Mouse (Mus musculus) layer of hippocampus, adult 2 months (tissue): ENCODE data around the gene Dynlt1a. TPM values are rescaled to one million over a fixed set of nuclear protein-coding genes. Genes with fewer than 3 reads are reported as not detected.
"Not testable (repeated sequence)": the region's sequence is repeated elsewhere in the genome, so short reads cannot be mapped to it uniquely, and the experiment has no call there.

ENCODE experiments used
- DNase-seq, 2 experiments: peaks; one replicate each; pipeline ENCODE4 v3.0.0; 2022; ENCODE audit warnings: low spot score in 2 of 2
- H3K27ac ChIP-seq: fragments of 200-600 bp; 2 replicates; pipeline ENCODE4 v1.8.1; 2022
- H3K4me3 ChIP-seq: fragments of 200-600 bp; 2 replicates; pipeline ENCODE4 v1.8.1; 2022; ENCODE audit warnings: mild to moderate bottlenecking
- total RNA-seq, 2 experiments: library from RNA; stranded (reverse); gene quantifications; 2 replicates each; pipeline ENCODE4 v1.2.3; 2021

Dynlt1a gene
- total RNA-seq, 2 experiments from 2014 or later: 9.4 to 10.3 TPM

- DNase-seq, H3K4me3 ChIP-seq, H3K27ac ChIP-seq: not testable (repeated sequence)
Observed at GRCm38 (mm10) chr17:6300190-6300863, 17.0 kb downstream of the Dynlt1a start.

DNA sequence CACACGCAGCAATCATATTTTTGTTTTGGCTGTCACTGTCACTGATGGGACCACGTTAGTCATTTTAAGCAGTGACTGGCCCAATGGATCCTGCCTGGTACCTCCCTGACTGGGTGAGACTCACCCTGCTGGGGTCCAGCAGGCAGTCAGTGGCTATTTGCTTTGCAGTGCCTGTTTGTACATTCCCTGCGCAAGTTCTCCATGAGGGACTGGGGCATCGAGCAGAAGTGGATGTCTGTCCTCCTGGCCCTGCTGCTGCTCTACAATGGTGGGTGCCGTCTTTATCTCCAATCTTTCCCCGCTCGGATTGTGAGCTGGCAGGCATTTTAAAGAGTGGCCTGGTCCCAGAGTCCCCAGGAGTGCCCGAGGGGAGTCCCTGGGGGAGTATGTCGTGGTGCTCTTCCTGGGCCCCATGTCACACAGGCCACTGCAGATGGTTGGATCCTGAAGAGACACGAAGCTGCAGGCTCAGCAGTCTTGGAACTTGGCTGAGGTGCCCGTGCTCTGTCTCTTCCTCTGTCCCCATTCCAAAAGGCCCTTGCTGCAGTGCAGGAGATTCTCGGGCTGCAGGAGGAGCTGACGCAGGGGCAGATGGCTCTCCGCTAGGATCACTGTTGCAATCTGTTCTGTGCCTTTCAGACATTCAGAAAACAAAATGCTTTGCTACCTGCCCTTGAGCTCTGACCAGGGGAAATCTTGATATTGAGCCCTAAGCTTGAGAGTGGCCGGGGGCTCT, 20.1 kb downstream of the Dynlt1a start:
- not testable (repeated sequence) for H3K27ac ChIP-seq, H3K4me3 ChIP-seq, DNase-seq

DNA sequence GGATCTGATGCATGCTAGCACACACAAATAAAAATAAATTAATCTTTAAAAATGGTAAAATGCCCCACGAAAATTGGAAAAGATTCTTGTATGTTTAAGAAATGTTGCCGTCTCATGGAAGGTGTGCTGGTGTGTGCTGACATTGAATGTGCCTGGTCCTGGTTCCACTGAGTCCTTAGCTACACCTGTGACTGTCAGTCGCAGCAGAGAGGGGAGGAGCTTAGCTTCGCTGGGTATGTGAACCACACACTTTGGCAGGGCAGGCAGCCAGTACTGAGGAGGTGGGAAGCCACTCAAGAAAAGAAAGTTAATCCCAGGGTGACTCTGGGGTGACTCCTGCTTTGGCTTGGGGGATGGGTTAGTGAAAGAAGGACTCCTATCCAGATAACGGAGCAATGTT, 23.4 kb downstream of the Dynlt1a start:
- not testable (repeated sequence) for DNase-seq, H3K27ac ChIP-seq, H3K4me3 ChIP-seq

DNA sequence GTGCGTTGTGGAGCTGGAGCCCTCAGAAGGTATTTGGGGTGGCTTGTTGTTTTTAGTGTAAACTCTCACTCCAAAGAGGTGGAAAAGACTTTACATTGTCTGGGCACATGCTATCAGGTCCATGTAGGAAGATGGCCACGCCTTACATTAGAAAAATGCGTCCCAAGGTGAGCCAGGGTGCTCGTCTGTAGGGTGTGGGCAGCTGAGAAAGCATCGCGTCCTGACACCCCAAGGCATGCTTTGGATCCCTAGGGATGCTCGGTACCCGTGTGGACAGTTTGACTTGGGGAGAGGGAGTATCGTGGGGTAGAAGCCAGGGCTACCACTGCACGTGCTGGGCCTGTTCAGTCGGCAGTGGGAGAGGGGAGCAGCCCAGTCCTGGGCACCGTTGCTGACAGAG, 28.3 kb downstream of the Dynlt1a start:
- not testable (repeated sequence) for H3K4me3 ChIP-seq, H3K27ac ChIP-seq, DNase-seq

DNA sequence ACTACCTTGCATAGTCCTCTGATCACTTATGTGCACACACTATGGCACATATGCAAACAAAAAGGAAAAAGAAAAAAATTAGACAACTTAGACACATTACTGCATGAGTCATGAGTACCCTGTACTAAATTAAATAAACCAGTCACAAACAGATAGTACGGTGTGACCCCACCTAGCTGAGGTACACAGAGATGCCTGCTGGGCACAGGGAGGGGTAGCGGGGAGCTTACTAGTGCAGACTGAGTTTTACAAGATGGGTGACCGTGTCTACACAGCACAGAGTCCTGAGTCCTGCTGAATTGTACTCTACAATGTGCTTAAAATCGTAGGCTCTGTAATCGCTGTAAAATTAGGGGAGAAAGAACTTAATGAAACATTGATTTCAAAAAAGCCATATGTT, 31.1 kb downstream of the Dynlt1a start:
- not testable (repeated sequence) for H3K4me3 ChIP-seq, DNase-seq, H3K27ac ChIP-seq

GRCm38 (mm10) chr17:6283137-6283536, 34.2 kb downstream of the Dynlt1a start:
- not testable (repeated sequence) for H3K4me3 ChIP-seq, H3K27ac ChIP-seq, DNase-seq

DNA sequence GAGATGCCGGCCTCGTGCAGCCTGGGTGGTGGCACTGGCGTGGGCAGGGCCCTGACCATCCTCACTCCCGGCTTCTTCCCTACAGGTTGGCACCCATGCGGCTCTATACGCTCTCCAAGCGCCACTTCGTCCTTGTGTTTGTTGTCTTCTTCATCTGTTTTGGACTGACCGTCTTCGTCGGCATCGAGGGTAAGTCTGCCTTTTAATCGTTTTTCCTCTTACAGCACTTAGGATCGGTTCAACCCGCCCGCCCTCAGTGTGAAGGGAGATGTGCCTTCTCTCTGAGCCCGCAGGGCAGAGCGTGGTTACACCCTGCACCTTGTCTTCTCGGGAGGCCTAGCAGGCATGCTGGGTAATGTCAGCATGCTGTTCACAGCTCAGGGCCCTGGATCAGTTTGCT, 36.8 kb downstream of the Dynlt1a start:
- DNase-seq, H3K4me3 ChIP-seq, H3K27ac ChIP-seq: not testable (repeated sequence)

GRCm38 (mm10) chr17:6279772-6280171, 37.5 kb downstream of the Dynlt1a start:
- not testable (repeated sequence) for DNase-seq

DNA sequence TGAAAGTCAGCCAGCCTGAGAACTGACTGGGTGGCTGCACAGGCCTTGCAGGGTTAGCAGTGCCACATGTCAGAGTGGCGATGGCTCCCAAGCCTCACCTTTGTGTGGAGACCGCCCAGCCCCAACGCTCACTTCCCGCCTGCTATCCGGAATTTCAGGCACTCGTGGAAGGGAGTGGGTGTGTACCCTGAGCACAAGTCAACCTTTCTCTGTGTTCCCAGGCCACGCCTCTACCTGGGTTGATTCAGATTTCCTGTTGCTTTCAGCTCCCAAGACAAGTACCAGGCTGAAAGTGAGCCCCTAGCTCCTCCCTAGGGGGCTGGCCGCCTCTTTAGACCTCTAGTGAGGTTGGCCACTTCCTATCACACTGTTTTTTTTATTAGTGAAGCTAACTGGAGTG, 38.1 kb downstream of the Dynlt1a start:
- DNase-seq, H3K4me3 ChIP-seq, H3K27ac ChIP-seq: not testable (repeated sequence)

More at GRCm38 (mm10) chr17:6279772-6280171, 37.5 kb downstream of the Dynlt1a start:
- not testable (repeated sequence) for H3K4me3 ChIP-seq, H3K27ac ChIP-seq

DNA sequence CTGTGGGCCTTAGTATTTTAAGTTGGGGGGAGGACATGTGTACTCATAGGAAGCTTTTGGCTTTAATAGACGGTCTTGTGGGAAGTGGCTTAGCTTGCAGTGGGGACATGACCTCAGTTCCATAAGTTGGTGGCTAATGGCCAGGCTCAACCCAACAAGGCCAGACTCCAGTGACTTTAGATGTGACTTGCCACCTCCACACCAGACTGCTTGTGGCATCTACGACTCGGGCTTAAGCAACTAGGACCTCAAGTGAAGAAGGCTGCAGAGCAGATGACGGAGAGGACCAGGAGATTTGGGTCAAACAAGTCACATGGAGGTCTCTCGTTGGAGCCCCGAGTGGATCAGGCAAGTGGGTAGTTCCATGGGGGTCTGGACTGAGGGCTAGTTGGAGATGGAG, 42.6 kb downstream of the Dynlt1a start:
- not testable (repeated sequence) for H3K27ac ChIP-seq, H3K4me3 ChIP-seq, DNase-seq

- DNase-seq, H3K4me3 ChIP-seq: not testable (repeated sequence)
Observed at GRCm38 (mm10) chr17:6271970-6272369, 45.3 kb downstream of the Dynlt1a start.

GRCm38 (mm10) chr17:6270840-6271239, 46.5 kb downstream of the Dynlt1a start:
- Histone ChIP-seq H3K4me3 (peak overlapping the region; percentile 56), H3K27ac (peak overlapping the region; percentile 59; the same call in 1 of the 2 replicates)
- not testable (repeated sequence) for DNase-seq

More at GRCm38 (mm10) chr17:6271970-6272369, 45.3 kb downstream of the Dynlt1a start:
- H3K27ac ChIP-seq: not testable (repeated sequence)

DNA sequence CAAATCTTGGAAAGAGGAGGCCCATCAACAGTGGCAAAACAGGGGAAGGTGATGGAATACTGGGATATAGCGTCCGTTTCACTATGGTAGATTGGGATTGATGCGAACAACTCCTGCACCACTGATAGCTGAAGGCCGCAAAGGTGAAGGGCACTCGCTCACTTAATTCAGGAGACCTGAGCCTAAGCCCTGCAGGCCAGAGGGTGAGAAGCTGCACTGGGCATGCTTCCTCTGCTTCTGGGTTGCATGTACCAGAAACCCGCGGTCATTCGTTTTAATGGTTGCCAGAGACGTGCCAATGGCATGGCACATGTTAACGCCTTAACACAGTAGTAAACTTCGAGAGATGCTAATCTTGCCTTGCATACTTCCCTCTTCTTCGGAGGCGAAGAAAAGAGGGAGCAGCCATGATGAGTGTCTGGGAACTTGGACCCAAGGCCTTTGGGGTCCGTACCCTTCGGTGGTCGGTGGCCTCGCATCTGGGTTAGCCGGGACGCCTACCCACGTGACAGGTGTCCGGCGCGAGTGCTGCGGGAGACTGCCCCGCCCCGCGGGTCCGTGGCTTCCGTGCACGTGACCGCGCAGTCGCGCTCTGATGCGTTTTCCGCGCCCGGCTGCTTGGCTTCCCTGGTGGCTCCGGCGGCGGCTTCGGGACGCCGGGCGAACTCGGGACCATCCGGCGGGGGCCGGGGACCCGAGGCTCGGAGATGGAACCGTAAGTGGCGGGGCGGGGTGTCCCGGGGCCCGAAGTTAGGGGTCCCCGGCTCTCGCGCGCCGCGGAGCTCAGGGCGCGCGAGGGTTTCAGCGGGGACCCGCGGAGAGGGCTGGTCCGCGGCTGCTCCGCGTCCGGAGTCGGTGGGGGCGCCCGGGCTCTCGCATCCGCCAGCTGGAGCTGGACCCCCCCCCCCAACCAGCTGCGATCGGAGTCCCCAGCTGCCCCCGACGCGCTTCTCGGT, 47.1 kb downstream of the Dynlt1a start:
- Histone ChIP-seq H3K4me3 (peak overlapping the region; percentile 56), H3K27ac (peak overlapping the region; percentile 59; the same call in 1 of the 2 replicates)
- DNase-seq: not testable (repeated sequence)

- peak overlapping the region; percentile 54 for H3K4me3 ChIP-seq
- H3K27ac ChIP-seq: peak overlapping the region; percentile 84
- DNase-seq: peak; percentile 59 to 60
Observed at GRCm38 (mm10) chr17:6257070-6257456, 60.2 kb downstream of the Dynlt1a start.

- peak in 1 of 2 experiments; percentile 15 for DNase-seq
- Histone ChIP-seq H3K27ac (peak within 1 kb of the TSS; percentile 84), H3K4me3 (peak within 1 kb of the TSS; percentile 54)
Observed at GRCm38 (mm10) chr17:6256400-6257069, 60.8 kb downstream of the Dynlt1a start, which contains the start of gene Tmem181a. Tmem181a (plus strand) TSS chr17:6256860.
